ENCODE assay signal across 8 mouse cellular contexts in the genomic region with DNA sequence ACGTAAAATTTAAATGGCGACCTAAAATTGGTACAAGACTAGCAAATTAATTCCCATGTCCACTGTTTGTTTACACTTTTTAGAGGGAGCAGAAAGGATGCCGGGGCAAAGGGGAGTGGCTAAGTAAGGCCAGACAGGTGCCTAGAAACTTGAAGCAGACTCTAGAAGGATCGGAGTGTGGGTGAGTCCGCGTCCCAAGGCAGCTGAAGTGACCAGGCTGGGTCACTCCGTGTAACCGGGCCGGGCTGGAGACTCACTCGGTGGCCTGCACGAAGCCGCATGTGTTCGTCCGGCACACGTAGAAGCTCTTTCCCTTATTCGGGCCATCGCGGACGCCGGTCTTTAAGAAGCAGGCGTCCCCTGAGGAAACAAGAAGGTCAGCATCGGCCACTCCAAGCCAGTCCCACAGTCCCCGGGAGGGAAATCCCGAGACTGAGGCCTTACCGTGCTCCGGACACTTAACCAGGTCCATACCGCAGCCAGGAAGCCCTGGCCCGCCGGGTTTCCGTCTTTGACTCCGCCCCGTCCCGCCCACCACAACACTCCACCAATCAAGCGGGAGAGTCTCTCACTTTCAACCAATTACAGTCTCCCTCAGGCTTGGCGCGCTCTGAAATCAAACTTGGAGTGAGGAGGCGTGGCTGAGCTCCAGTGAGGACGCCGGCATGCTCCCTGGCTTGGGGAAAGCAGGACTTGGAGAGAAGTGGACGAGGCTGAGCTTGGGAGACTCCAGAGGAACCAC. TPM values are rescaled to one million over a fixed set of nuclear protein-coding genes. Genes with fewer than 3 reads are reported as not detected.
DNase-seq lines count a peak whose midpoint lies in the region; ATAC-seq lines count a peak whose summit lies in the region.

TSS of gene Ttf2 (minus strand) at position 488 of the 742 bp plus-strand sequence.

- H3K4me1 ChIP-seq in hindbrain, embryonic 14.5 days (replicated peaks; ENCODE audit: control insufficient read depth, insufficient read depth, low read length), result no peaks in the 10 kb centered on the region

- H3K9ac ChIP-seq in hindbrain, embryonic 14.5 days, result peak within 1 kb of the TSS; percentile 46

- peak; percentile 98 for ATAC-seq in hindbrain, embryonic 14.5 days (ENCODE audit: low FRiP score)

- WGBS in hindbrain, embryonic 14.5 days, result under 1% methylated on average over 40 of the region's 40 CpGs

- H3K4me2 ChIP-seq in hindbrain, embryonic 14.5 days (replicated peaks), result peak within 1 kb of the TSS; percentile 62

- H3K27me3 ChIP-seq in hindbrain, embryonic 14.5 days (ENCODE audit: control insufficient read depth, insufficient read depth, low read length), result no peaks in the 10 kb centered on the region

- peak; percentile 98 for DNase-seq in R1 (ENCODE audit: low read depth, low spot score)
- peak; percentile 93 to 94 for DNase-seq in cerebellum, postnatal 25 days
- DNase-seq in frontal cortex, postnatal 25 days (ENCODE audit: low spot score in 2 of 2), result peak; percentile 81 to 85
- peak; percentile 93 for DNase-seq in hindbrain, embryonic 14.5 days (ENCODE audit: low spot score)
- peak; percentile 86 to 87 for DNase-seq in layer of hippocampus, postnatal 36 days
- DNase-seq in lung, postnatal 36 days, result peak; percentile 97
- DNase-seq in retina, postnatal 1 day, result peak; percentile 96
- DNase-seq in urinary bladder, adult 18-20 months (ENCODE audit: low spot score in 2 of 2), result peak; percentile 91 to 94

- no peaks in the 10 kb centered on the region for H3K36me3 ChIP-seq in hindbrain, embryonic 14.5 days (replicated peaks; ENCODE audit: control insufficient read depth, insufficient read depth)

- peak within 1 kb of the TSS; percentile 47 for H3K4me3 ChIP-seq in hindbrain, embryonic 14.5 days (replicated peaks; ENCODE audit: low read length)

- H3K27ac ChIP-seq in hindbrain, embryonic 14.5 days, result no peak within 1 kb of the TSS

- no peaks in the 10 kb centered on the region for H3K9me3 ChIP-seq in hindbrain, embryonic 14.5 days (ENCODE audit: control insufficient read depth, low read length)

RNA-seq across cellular contexts. Expression of gene Ttf2, which starts in this region (rescaled TPM):
- polyA plus RNA-seq in hindbrain, embryonic 14.5 days (2014; fragmentation: Nextera tagmentation; extraction: Ambion mirVana), result 4.8 and 5.5 TPM in 2 replicates
- total RNA-seq in layer of hippocampus, postnatal 36 days (2021), result 1 to 10 TPM; 1.1 to 1.3 TPM
